Mouse (Mus musculus) embryonic facial prominence, embryonic 15.5 days (tissue): ENCODE results near the gene Ttll2. TPM values are rescaled to one million over a fixed set of nuclear protein-coding genes. Genes with fewer than 3 reads are reported as not detected.
A peak's percentile ranks its signal among the peaks of the same experiment; 100 is the strongest.
"Not testable (repeated sequence)": the region's sequence is repeated elsewhere in the genome, so short reads cannot be mapped to it uniquely, and the experiment has no call there.

Source experiments
- ATAC-seq: fragments of 200-750 bp; cut with Nextera tagmentation; 2 replicates; pipeline ENCODE4 v1.8.0; 2017; ENCODE audit warnings: low read depth, moderate TSS enrichment; ENCODE audit not compliant: insufficient number of reproducible peaks, low FRiP score, low TSS enrichment
- H3K27ac ChIP-seq: fragments of 300-500 bp; sonication (generic); replicated peaks from 2 replicates; pipeline ENCODE4 v1.5.1; 2015; ENCODE audit warnings: mild to moderate bottlenecking, inconsistent platforms
- H3K27me3 ChIP-seq: fragments of 300-500 bp; sonication (generic); 2 replicates; pipeline ENCODE4 v1.6.1; 2015; ENCODE audit warnings: inconsistent platforms
- H3K36me3 ChIP-seq: fragments of 300-500 bp; sonication (generic); 2 replicates; pipeline ENCODE4 v1.6.1; 2015; ENCODE audit warnings: mild to moderate bottlenecking, inconsistent platforms
- H3K4me1 ChIP-seq: fragments of 300-500 bp; sonication (generic); 2 replicates; pipeline ENCODE4 v1.6.1; 2015; ENCODE audit warnings: inconsistent platforms
- H3K4me2 ChIP-seq: fragments of 300-500 bp; sonication (generic); replicated peaks from 2 replicates; pipeline ENCODE4 v1.6.1; 2015; ENCODE audit warnings: mild to moderate bottlenecking, inconsistent platforms
- H3K4me3 ChIP-seq: fragments of 300-500 bp; sonication (generic); replicated peaks from 2 replicates; pipeline ENCODE4 v1.5.1; 2015; ENCODE audit warnings: mild to moderate bottlenecking, inconsistent platforms
- H3K9ac ChIP-seq: fragments of 300-500 bp; sonication (generic); 2 replicates; pipeline ENCODE4 v1.6.1; 2015; ENCODE audit warnings: inconsistent platforms
- H3K9me3 ChIP-seq: fragments of 300-500 bp; sonication (generic); replicated peaks from 2 replicates; pipeline ENCODE4 v1.6.1; 2016; ENCODE audit warnings: inconsistent platforms
- WGBS: fragments of 180-500 bp; shearing (Covaris S2); methylation state at CpG from one replicate; pipeline ENCODE4 v1.1.7; 2015; 5-methylcytosine and 5-hydroxymethylcytosine counted together
- polyA plus RNA-seq: library from polyadenylated mRNA; unstranded; fragments of >200 nt; fragmentation: Nextera tagmentation; extraction: Ambion mirVana; gene quantifications from 2 replicates; pipeline ENCODE4 v1.2.1, GENCODE M21; 2015

Gene Ttll2
- polyA plus RNA-seq, 1 experiment from 2014 or later, result 0.16 TPM

DNA sequence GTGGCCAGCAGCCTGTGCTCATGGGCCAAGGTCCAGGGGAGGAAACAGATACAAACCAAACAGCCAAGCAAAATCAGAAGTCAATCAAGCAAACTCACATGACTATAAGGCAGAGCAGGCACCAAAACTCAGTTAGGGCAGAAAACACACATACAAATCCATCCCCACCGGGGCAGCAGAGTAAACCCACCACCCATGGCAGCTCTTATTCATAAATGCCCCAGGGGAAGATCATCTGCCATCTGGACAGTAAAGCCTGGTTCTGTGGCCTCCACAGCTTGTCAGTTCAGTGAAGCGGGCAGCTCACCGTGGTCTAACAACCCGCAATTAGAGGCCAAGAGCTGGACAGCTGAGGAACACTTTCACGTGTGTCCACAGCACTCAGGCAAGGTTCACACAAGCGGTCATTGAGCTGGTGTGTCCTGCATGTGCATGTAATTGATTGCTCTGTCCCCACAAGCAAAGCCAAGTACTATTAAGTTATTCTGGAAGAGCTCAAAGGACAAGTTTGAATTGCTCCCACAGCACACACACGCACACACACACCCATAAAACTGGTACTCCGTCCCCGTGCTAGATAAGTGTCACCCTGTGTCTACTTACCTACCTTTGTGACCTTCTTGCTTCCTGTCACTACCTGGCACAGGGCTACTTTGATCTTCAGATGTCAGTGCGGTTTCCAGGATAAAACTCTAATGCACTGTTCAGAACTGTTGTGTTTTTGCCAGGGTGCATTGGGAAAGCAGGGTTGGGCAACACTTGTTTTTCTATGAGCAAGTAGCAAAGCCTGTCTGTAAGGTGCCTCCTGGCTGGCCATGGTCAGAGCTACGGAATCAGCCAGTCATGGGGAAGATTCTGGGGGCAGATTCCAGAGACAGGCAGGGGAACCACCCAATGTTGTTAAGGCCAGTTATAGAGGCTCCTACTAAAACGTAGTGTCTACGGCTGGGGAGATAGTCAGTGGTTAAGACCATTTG, 31.0 kb upstream of the Ttll2 start:
- not testable (repeated sequence) for H3K9me3 ChIP-seq, H3K4me2 ChIP-seq, H3K27me3 ChIP-seq, H3K4me3 ChIP-seq, ATAC-seq, H3K4me1 ChIP-seq, H3K27ac ChIP-seq, H3K36me3 ChIP-seq, H3K9ac ChIP-seq
- WGBS, result 76% methylated on average over 12 of the region's 13 CpGs

DNA sequence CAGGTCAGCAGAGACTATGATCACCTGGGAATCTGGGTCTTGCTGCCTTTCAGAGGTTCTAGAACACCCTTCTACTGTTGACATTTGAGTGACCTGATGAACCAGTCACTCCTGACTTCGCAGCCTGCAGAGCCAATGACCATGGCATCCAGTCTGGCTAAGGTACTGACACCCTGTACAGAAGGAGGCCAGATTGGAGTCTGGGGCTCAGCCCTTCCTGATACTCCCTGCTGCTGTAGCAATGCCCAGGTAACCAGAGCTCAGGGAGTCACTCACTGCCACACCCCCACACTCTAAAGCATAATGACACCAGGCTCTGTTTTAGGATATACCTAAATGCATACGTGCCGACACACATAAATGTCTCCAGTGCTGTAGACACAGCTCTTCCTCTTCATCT, 30.2 kb upstream of the Ttll2 start:
- not testable (repeated sequence) for H3K36me3 ChIP-seq, H3K4me3 ChIP-seq, H3K27me3 ChIP-seq, H3K9me3 ChIP-seq, ATAC-seq, H3K4me2 ChIP-seq, H3K27ac ChIP-seq, H3K9ac ChIP-seq, H3K4me1 ChIP-seq
- 90% methylated on average over 1 of the region's 3 CpGs for WGBS

DNA sequence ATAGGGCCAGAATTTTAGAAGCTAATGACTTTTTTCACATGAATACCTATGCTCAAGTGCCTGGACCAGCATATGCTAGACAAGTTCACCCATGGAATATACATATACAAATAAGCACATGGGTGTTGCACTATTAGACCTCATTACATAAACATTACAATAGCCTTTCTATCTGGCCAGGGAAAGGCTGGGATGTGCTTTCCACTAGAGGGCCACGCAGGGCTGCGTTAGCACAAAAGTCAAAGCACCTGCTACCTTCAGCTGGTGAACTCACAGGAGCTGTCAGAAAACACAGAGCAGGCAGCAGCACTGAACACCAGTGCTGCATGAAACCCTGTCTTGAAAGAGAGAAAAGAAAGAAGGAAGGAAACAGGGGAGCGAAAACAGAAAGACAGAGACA, 25.4 kb upstream of the Ttll2 start:
- not testable (repeated sequence) for H3K4me1 ChIP-seq, H3K9ac ChIP-seq, H3K27ac ChIP-seq, H3K4me3 ChIP-seq, H3K9me3 ChIP-seq, ATAC-seq, H3K36me3 ChIP-seq, H3K4me2 ChIP-seq, H3K27me3 ChIP-seq
- 51% methylated on average over 3 of the region's 3 CpGs for WGBS

- not testable (repeated sequence) for H3K4me2 ChIP-seq, H3K27me3 ChIP-seq, H3K4me3 ChIP-seq, H3K36me3 ChIP-seq, H3K9me3 ChIP-seq, H3K4me1 ChIP-seq, H3K9ac ChIP-seq, H3K27ac ChIP-seq
- peak; percentile 41; the same call in 1 of the 2 replicates for ATAC-seq
- 93% methylated on average over 1 of the region's 3 CpGs for WGBS
Observed at GRCm38 (mm10) chr17:7376951-7377700, 24.6 kb upstream of the Ttll2 start.

GRCm38 (mm10) chr17:7371879-7372278, 19.4 kb upstream of the Ttll2 start, which contains the start of gene Gm49630:
Gene Gm49630, minus strand, starts transcription at chr17:7371979.
- not testable (repeated sequence) for H3K36me3 ChIP-seq, H3K27ac ChIP-seq, H3K4me1 ChIP-seq, ATAC-seq, H3K4me3 ChIP-seq, H3K4me2 ChIP-seq, H3K27me3 ChIP-seq, H3K9ac ChIP-seq, H3K9me3 ChIP-seq
- WGBS, result 62% methylated on average over 3 of the region's 5 CpGs

DNA sequence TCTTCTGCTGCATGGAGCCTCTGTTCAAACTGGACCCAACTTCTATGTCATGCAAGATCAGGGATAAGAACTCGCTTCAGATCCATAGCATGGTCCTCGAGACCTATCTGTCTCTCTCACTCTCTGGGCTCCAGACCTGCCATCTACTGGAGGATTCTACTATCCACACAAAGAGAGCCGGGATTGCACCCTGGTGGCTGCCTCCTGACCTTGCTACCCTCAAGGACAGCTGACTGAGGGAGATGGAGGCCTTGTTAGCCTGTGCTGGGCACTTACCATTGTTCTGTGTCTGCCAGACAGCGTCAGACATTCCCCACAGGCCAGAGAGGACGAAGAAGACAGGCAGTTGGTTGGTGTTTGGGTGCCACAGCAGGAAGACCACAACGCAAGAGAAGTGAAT, 16.9 kb upstream of the Ttll2 start:
- 59% methylated on average over 6 of the region's 6 CpGs for WGBS

GRCm38 (mm10) chr17:7366676-7367374, 14.3 kb upstream of the Ttll2 start:
- not testable (repeated sequence) for H3K27ac ChIP-seq, H3K27me3 ChIP-seq, H3K4me3 ChIP-seq, ATAC-seq, H3K36me3 ChIP-seq, H3K4me2 ChIP-seq, H3K9ac ChIP-seq, H3K9me3 ChIP-seq, H3K4me1 ChIP-seq
- WGBS, result 34% methylated on average over 5 of the region's 7 CpGs

More for the DNA sequence above, 16.9 kb upstream of the Ttll2 start:
- not testable (repeated sequence) for H3K27ac ChIP-seq, H3K4me1 ChIP-seq, H3K27me3 ChIP-seq, ATAC-seq, H3K9me3 ChIP-seq, H3K36me3 ChIP-seq, H3K9ac ChIP-seq, H3K4me3 ChIP-seq, H3K4me2 ChIP-seq

GRCm38 (mm10) chr17:7366265-7366664, 13.8 kb upstream of the Ttll2 start:
- WGBS, result 50% methylated on average over 1 of the region's 1 CpGs

DNA sequence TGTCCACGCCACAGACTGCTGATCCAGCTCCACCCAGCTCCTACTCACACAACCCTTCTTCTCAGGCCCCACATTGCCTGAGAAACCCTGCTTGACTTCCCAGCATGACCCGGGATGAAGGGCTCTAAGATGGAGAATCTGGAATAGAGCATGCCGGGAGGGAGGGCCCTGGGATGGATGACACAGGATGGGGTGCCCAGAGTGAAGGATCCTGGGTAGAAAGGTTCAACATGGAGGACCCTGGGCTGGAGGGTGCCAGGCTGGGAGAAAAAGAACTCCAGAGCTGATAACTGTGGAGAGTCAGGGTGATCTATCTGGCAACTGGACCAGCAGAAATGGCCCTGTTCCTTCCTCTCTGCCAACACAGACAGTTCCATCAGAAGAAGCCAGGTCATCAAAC, 13.1 kb upstream of the Ttll2 start:
- H3K4me2 ChIP-seq, H3K4me3 ChIP-seq, H3K27ac ChIP-seq, H3K4me1 ChIP-seq, H3K9me3 ChIP-seq, H3K36me3 ChIP-seq, ATAC-seq, H3K9ac ChIP-seq, H3K27me3 ChIP-seq: not testable (repeated sequence)
- 50% methylated on average over 1 of the region's 3 CpGs for WGBS

More at GRCm38 (mm10) chr17:7366265-7366664, 13.8 kb upstream of the Ttll2 start:
- ATAC-seq, H3K36me3 ChIP-seq, H3K9me3 ChIP-seq, H3K4me3 ChIP-seq, H3K4me2 ChIP-seq, H3K27ac ChIP-seq, H3K9ac ChIP-seq, H3K4me1 ChIP-seq, H3K27me3 ChIP-seq: not testable (repeated sequence)

- not testable (repeated sequence) for H3K4me2 ChIP-seq, H3K27ac ChIP-seq, ATAC-seq, H3K9ac ChIP-seq, H3K9me3 ChIP-seq, H3K4me3 ChIP-seq, H3K4me1 ChIP-seq, H3K36me3 ChIP-seq, H3K27me3 ChIP-seq
- WGBS, result 84% methylated on average over 8 of the region's 9 CpGs
Observed at GRCm38 (mm10) chr17:7360749-7361465, 8.4 kb upstream of the Ttll2 start.

DNA sequence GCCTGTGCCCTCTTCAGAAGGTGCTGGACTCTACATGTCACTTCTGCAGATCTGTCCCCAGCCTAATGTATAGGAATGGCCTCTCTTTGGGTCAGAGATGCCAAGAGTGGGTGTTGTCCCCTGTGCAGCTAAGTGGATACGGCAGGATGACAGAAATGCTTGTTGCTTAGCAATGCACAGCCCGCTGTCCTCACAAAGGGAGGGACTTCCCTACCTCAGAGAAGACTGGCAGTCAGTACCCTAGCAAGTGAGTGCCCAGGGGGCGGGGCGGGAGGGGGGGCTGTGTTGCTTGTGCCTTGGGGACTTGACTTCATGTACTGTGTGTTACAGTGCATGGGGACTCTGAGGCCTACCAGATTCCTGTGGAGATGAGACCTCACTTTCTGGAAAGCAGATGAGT, 7.3 kb upstream of the Ttll2 start:
- not testable (repeated sequence) for ATAC-seq, H3K4me3 ChIP-seq, H3K4me2 ChIP-seq, H3K9me3 ChIP-seq, H3K9ac ChIP-seq, H3K27me3 ChIP-seq, H3K27ac ChIP-seq, H3K36me3 ChIP-seq, H3K4me1 ChIP-seq
- 79% methylated on average over 4 of the region's 4 CpGs for WGBS
